Mouse (Mus musculus) liver, embryonic 12.5 days (tissue): ENCODE data around the gene Slc9a9. TPM values are rescaled to one million over a fixed set of nuclear protein-coding genes. Genes with fewer than 3 reads are reported as not detected.

Experiments
- ATAC-seq: fragments of 200-750 bp; cut with Nextera tagmentation; 2 replicates; pipeline ENCODE4 v1.8.0; 2017; ENCODE audit warnings: moderate number of reproducible peaks, mild to moderate bottlenecking, moderate library complexity
- H3K27ac ChIP-seq: fragments of 300-500 bp; sonication (generic); 2 replicates; pipeline ENCODE4 v1.5.1; 2016; ENCODE audit warnings: mild to moderate bottlenecking
- H3K27me3 ChIP-seq: fragments of 300-500 bp; sonication (generic); replicated peaks from 2 replicates; pipeline ENCODE4 v1.6.1; 2016; ENCODE audit warnings: mild to moderate bottlenecking, moderate library complexity
- H3K36me3 ChIP-seq: fragments of 300-500 bp; sonication (generic); 2 replicates; pipeline ENCODE4 v1.6.1; 2016; ENCODE audit warnings: mild to moderate bottlenecking, moderate library complexity
- H3K4me1 ChIP-seq: fragments of 300-500 bp; sonication (generic); 2 replicates; pipeline ENCODE4 v1.6.1; 2016
- H3K4me2 ChIP-seq: fragments of 300-500 bp; sonication (generic); 2 replicates; pipeline ENCODE4 v1.6.1; 2016; ENCODE audit warnings: mild to moderate bottlenecking, moderate library complexity
- H3K4me3 ChIP-seq: fragments of 300-500 bp; sonication (generic); 2 replicates; pipeline ENCODE4 v1.5.1; 2016; ENCODE audit warnings: mild to moderate bottlenecking, moderate library complexity
- H3K9ac ChIP-seq: fragments of 300-500 bp; sonication (generic); 2 replicates; pipeline ENCODE4 v1.6.1; 2016; ENCODE audit warnings: mild to moderate bottlenecking, moderate library complexity
- H3K9me3 ChIP-seq: fragments of 300-500 bp; sonication (generic); replicated peaks from 2 replicates; pipeline ENCODE4 v1.6.1; 2016; ENCODE audit warnings: mild to moderate bottlenecking, moderate library complexity
- WGBS: fragments of 180-500 bp; shearing (Covaris S2); methylation state at CpG from one replicate; pipeline ENCODE4 v1.1.7; 2016; ENCODE audit not compliant: insufficient replicate concordance; 5-methylcytosine and 5-hydroxymethylcytosine counted together
- polyA plus RNA-seq: library from polyadenylated mRNA; unstranded; fragments of >200 nt; fragmentation: Nextera tagmentation; extraction: Ambion mirVana; gene quantifications from 2 replicates; pipeline ENCODE4 v1.2.1, GENCODE M21; 2016

The Slc9a9 gene
- polyA plus RNA-seq, 1 experiment from 2014 or later, result 1.6 TPM

DNA sequence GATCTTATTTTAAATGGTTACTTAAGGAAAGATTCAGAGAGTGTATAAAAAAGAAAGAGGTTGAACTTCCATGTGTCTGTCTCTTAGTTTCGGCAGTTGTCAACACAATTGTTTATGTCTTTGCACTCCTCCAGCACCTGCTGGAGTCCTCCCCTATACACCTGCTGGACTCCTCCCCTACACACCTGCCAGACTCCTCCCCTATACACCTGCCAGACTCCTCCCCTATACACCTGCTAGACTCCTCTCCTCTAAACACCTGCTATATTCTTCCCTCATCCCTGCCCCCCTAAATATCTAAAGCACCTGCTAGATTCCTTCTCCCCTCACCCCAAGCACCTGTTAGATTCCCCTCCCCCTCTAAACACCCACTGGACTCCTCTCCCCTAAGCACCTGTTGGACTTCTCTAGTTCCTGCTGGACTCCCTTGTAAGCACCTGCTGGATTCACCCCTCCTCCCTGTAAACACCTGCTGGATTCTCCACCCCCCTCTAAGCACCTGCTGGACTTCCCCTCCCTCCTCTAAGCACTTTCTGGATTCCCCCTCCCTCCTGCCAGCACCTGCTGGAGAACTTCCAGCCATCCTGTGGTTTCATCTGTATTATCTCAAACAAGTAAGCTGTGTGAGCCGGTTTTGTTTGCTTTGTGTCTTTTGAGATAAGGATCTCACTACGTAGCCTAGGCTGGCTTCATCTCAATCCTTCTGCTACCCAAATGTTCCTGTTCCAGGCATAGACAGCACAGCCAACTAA, 10.1 kb upstream of the Slc9a9 start:
- no peak for ATAC-seq
- no peaks in the 10 kb centered on the region; the same call in 1 of the 2 replicates for H3K27me3 ChIP-seq
- 32% methylated on average over 3 of the region's 3 CpGs for WGBS
- H3K9me3 ChIP-seq, result no peaks in the 10 kb centered on the region
- no peaks in the 10 kb centered on the region for H3K4me1 ChIP-seq
- no peak overlapping the region for H3K4me3 ChIP-seq
- H3K4me2 ChIP-seq, result no peak overlapping the region
- no peak overlapping the region for H3K9ac ChIP-seq
- H3K36me3 ChIP-seq, result no peaks in the 10 kb centered on the region
- H3K27ac ChIP-seq, result no peak overlapping the region

- H3K27ac ChIP-seq, result no peak overlapping the region
- no peaks in the 10 kb centered on the region for H3K9me3 ChIP-seq
- 17% methylated on average over 2 of the region's 2 CpGs for WGBS
- H3K9ac ChIP-seq, result no peak overlapping the region
- no peaks in the 10 kb centered on the region for H3K4me1 ChIP-seq
- no peak for ATAC-seq
- H3K4me2 ChIP-seq, result no peak overlapping the region
- no peaks in the 10 kb centered on the region for H3K36me3 ChIP-seq
- H3K4me3 ChIP-seq, result no peak overlapping the region
- no peaks in the 10 kb centered on the region; the same call in 1 of the 2 replicates for H3K27me3 ChIP-seq
Observed at GRCm38 (mm10) chr9:94661768-94662167, 7.9 kb upstream of the Slc9a9 start.

DNA sequence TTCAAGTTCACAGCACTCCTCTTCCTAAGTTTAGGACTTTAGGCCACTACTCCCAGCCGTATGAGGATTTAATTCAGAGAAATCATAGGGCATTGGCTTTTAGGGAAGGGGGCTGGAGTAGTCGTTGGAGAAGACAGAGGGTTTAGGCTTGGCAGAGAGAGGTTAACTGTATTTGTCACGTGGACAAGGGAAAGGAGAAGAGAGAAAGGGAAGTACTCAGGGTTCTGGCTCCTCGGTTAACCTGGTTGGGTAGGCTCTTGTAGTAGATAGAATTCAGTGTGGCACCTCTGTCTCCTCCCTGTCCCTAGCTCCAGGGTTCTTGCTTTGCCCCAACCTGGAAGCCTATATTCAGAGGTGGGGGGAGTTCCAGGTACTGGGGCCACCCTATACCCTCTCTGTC, 4.5 kb upstream of the Slc9a9 start:
- Histone ChIP-seq H3K27me3 (no peaks in the 10 kb centered on the region; the same call in 1 of the 2 replicates), H3K27ac (no peak overlapping the region), H3K4me3 (no peak overlapping the region), H3K9ac (no peak overlapping the region), H3K9me3 (no peaks in the 10 kb centered on the region), H3K4me1 (0 out of 2 replicates have a peak, but pooled peaks cover 4% of the 10 kb centered on the region), H3K4me2 (no peak overlapping the region), H3K36me3 (no peaks in the 10 kb centered on the region)
- WGBS, result 32% methylated on average over 4 of the region's 4 CpGs
- no peak for ATAC-seq

GRCm38 (mm10) chr9:94668589-94668988, 1.1 kb upstream of the Slc9a9 start:
- H3K4me2 ChIP-seq, result no peak overlapping the region
- no peaks in the 10 kb centered on the region for H3K36me3 ChIP-seq
- no peak overlapping the region for H3K9ac ChIP-seq
- 35% methylated on average over 7 of the region's 7 CpGs for WGBS
- H3K4me3 ChIP-seq, result no peak overlapping the region
- ATAC-seq, result no peak
- no peak overlapping the region for H3K27ac ChIP-seq
- H3K27me3 ChIP-seq, result no peaks in the 10 kb centered on the region
- no peaks in the 10 kb centered on the region for H3K9me3 ChIP-seq
- 0 out of 2 replicates have a peak, but pooled peaks cover 4% of the 10 kb centered on the region for H3K4me1 ChIP-seq

DNA sequence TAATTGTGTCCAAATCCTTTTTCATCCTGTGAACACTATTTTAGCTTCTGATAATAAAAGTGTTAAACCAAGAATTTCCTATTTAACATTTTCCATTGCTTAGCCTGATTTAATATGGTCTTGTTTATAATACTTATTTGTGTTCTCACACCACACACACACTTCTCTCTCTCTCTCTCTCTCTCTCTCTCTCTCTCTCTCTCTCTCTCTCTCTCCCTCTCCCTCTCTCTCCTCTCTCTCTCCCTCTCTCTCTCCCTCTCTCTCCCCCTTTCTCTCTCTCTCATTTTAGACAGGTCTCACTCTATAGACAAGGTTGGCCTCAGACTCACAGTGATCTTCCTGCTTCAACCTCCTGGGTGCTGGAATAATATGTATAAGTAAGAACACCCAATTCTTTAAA, 995 bp downstream of the Slc9a9 start:
- Histone ChIP-seq H3K36me3 (no peaks in the 10 kb centered on the region), H3K4me2 (peak overlapping the region; percentile 67), H3K4me3 (no peak overlapping the region), H3K27ac (no peak overlapping the region), H3K27me3 (no peaks in the 10 kb centered on the region), H3K9me3 (no peaks in the 10 kb centered on the region), H3K9ac (no peak overlapping the region), H3K4me1 (0 out of 2 replicates have a peak, but pooled peaks cover 4% of the 10 kb centered on the region)
- no peak for ATAC-seq

DNA sequence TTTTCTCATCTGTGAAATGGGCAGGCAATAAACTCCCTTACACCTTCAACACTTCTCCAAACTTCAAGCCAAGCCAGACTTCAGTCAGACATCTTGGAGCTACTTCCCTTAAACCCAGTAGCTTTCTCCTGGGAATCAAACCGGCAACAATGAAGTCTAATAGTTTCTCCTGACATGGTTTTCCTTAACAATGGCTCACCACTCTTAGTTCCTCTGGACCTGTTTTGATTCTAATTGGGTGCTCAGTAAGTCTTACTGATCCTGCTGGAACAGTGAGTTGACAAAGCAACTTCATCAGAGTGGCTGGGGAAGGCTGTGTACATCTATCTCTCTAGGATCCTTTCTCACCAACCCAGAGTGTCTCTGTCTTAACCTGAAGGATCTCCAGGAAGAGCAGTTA, 5.0 kb downstream of the Slc9a9 start:
- H3K36me3 ChIP-seq, result no peaks in the 10 kb centered on the region
- H3K4me3 ChIP-seq, result no peak overlapping the region
- H3K4me2 ChIP-seq, result no peak overlapping the region
- H3K9ac ChIP-seq, result no peak overlapping the region
- no peak overlapping the region for H3K27ac ChIP-seq
- 69% methylated on average over 1 of the region's 1 CpGs for WGBS
- no peaks in the 10 kb centered on the region for H3K27me3 ChIP-seq
- no peaks in the 10 kb centered on the region for H3K4me1 ChIP-seq
- no peaks in the 10 kb centered on the region for H3K9me3 ChIP-seq
- no peak for ATAC-seq

DNA sequence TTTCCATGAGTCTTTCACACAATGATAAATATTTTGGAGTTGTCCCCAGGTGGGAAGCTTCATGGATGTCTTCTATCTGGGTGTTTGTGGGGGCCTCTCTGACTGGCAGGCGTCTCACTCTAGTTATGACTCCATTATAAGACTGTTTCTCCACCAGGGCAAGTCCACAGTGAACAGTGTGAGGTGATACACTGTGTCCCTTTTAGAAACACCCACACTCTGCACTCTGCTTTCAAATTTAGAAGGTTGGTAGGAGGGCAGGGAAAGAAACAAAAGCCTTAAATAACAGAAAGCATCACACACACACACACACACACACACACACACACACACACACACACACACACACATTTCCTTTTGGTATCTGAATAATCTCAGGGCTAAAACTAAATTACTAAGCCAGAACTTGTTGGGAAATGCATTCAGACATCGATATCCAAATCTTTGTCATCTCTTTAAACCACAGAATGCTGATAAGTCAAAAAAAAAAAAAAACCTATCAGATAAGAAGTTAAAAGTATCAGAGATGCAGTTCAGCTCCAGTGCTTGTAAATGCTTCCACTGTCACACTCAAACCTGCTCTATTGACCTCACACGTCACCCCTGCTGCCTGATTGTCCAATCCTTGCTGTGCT, 8.4 kb downstream of the Slc9a9 start:
- Histone ChIP-seq H3K4me2 (no peak overlapping the region), H3K36me3 (no peaks in the 10 kb centered on the region), H3K9ac (no peak overlapping the region), H3K27ac (no peak overlapping the region), H3K4me1 (no peaks in the 10 kb centered on the region), H3K4me3 (no peak overlapping the region), H3K27me3 (no peaks in the 10 kb centered on the region), H3K9me3 (no peaks in the 10 kb centered on the region)
- ATAC-seq, result no peak
- 61% methylated on average over 3 of the region's 3 CpGs for WGBS

DNA sequence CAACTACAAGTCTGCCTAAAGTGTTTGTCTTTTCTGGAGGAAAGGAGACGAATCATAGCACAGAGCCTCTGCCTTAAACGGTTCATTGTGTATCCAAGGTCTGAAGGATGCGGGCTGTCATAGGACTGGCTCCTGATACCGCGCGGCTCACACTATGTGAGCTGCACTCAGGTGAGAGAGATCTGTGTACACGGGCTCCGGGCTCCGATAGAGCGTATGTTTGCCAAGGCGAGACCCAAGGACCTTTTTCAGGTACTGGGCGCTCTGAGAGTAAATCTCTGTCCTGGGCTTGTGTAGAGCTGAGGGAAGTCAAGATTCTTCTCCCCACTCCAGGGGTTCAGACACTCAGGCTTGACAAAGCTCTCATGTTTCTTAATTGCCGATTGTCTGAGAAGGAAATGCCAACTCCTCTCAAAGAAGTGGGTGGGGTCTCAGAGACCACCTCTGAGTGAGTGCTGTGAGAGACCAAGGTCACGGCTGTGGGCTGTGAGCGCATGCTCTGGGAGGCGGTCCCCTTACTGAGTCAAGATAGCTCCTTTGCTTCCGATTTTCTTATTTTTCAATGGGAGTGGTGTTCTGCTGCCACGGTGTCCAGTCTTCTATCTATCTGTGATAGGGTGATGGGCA, 10.9 kb downstream of the Slc9a9 start:
- Histone ChIP-seq H3K9ac (no peak overlapping the region), H3K9me3 (no peaks in the 10 kb centered on the region), H3K4me2 (no peak overlapping the region), H3K36me3 (no peaks in the 10 kb centered on the region), H3K27me3 (no peaks in the 10 kb centered on the region), H3K4me1 (no peaks in the 10 kb centered on the region), H3K27ac (no peak overlapping the region), H3K4me3 (no peak overlapping the region)
- WGBS, result 74% methylated on average over 18 of the region's 18 CpGs
- ATAC-seq, result no peak

DNA sequence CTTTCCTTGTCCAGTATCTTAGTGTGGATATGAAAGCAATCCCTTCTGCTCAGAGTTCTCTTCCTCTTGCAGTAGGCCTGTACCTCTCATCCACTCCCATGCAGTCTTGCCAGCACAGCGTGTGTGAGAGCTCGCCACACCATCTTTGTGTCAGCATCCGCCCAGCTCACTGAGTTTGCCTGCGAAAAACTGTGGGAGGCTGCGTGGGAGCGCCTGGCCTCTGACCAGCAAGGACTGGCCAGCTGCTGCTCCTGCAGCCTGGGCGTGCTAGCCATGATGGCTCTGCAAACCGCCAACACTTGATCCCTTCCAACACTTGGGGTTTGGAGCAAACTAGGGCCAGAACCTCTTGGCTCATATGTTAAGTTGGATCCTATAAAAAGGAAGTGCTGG, 11.4 kb downstream of the Slc9a9 start:
- WGBS, result 77% methylated on average over 8 of the region's 8 CpGs
- H3K4me2 ChIP-seq, result no peak overlapping the region
- no peak overlapping the region for H3K27ac ChIP-seq

DNA sequence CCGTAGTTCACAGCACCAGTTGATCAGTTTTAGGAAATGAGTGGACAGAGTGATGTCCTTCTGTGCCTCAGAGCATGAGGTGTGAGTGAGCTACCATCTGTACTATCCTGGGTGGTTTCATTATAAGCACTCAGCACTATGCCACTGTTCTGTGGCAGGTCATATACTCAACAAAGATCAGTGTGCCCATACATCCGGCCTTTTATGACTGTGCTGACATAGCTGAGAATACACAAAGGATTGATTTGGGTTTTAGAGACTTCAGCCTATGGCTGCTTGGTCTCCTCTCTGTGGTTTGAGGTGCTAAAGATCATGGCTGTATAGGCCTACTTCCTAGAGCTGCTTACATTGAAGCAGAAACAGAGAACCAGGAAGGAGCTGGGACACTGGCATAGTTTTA, 12.6 kb downstream of the Slc9a9 start:
- Histone ChIP-seq H3K4me3 (no peak overlapping the region), H3K9me3 (no peaks in the 10 kb centered on the region), H3K4me1 (no peaks in the 10 kb centered on the region), H3K36me3 (no peaks in the 10 kb centered on the region), H3K27ac (no peak overlapping the region), H3K27me3 (no peaks in the 10 kb centered on the region), H3K9ac (no peak overlapping the region), H3K4me2 (no peak overlapping the region)
- ATAC-seq, result no peak
- WGBS, result 75% methylated on average over 2 of the region's 2 CpGs

More for the DNA sequence above, 11.4 kb downstream of the Slc9a9 start:
- H3K9ac ChIP-seq, result no peak overlapping the region
- no peak for ATAC-seq
- H3K4me3 ChIP-seq, result no peak overlapping the region
- H3K9me3 ChIP-seq, result no peaks in the 10 kb centered on the region
- no peaks in the 10 kb centered on the region for H3K4me1 ChIP-seq
- H3K27me3 ChIP-seq, result no peaks in the 10 kb centered on the region
- H3K36me3 ChIP-seq, result no peaks in the 10 kb centered on the region

- no peak for ATAC-seq
- no peak overlapping the region for H3K4me3 ChIP-seq
- no peaks in the 10 kb centered on the region for H3K27me3 ChIP-seq
- 63% methylated on average over 1 of the region's 1 CpGs for WGBS
- no peak overlapping the region for H3K4me2 ChIP-seq
- peaks cover 7% of the 10 kb centered on the region; the same call in 1 of the 2 replicates for H3K4me1 ChIP-seq
- no peaks in the 10 kb centered on the region for H3K36me3 ChIP-seq
- H3K9me3 ChIP-seq, result no peaks in the 10 kb centered on the region
- H3K27ac ChIP-seq, result no peak overlapping the region
- no peak overlapping the region for H3K9ac ChIP-seq
Observed at GRCm38 (mm10) chr9:94685640-94686039, 15.9 kb downstream of the Slc9a9 start.

GRCm38 (mm10) chr9:94686380-94686779, 16.7 kb downstream of the Slc9a9 start:
- no peaks in the 10 kb centered on the region for H3K36me3 ChIP-seq
- WGBS, result 71% methylated on average over 2 of the region's 2 CpGs
- no peak overlapping the region for H3K4me3 ChIP-seq
- H3K4me1 ChIP-seq, result peaks cover 12% of the 10 kb centered on the region
- no peaks in the 10 kb centered on the region for H3K9me3 ChIP-seq
- ATAC-seq, result no peak
- no peak overlapping the region for H3K9ac ChIP-seq
- no peaks in the 10 kb centered on the region for H3K27me3 ChIP-seq
- no peak overlapping the region for H3K27ac ChIP-seq
- H3K4me2 ChIP-seq, result no peak overlapping the region
